In the genomic region with DNA sequence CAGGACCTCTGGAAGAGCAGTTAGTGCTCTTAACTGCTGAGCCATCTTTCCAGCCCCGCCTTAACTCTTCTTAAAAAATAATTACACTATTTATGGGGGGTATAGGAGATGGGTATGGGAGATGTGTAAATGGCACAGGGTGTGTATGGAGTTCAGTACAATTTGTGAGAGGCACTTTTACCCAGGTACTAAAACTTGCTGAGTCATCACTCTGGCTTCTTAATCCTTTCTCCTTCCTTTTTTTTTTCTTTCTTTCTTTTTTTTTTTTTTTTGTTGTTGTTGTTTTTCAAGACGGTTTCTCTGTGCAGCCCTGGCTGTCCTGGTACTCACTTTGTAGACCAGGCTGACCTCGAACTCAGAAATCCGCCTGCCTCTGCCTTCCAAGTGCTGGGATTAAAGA, we compare ENCODE assay signal across 16 mouse cellular contexts. TPM values are rescaled to one million over a fixed set of nuclear protein-coding genes. Genes with fewer than 3 reads are reported as not detected.
DNase-seq lines count a peak whose midpoint lies in the region; ATAC-seq and TF ChIP-seq lines count a peak whose summit lies in the region.
"Not testable (repeated sequence)": the region's sequence is repeated elsewhere in the genome, so short reads cannot be mapped to it uniquely, and the experiment has no call there.
"Had no signal": no experiment of that assay in that cellular context is flagged by ENCODE, and none has a peak within 500 bp of the region (broad histone marks: within the 10 kb centered on the region; RNA-seq: fewer than 3 reads in every experiment).

No protein-coding gene starts in this region.

- TF ChIP-seq EP300 in ES-Bruce4 (IDR thresholded peaks at IDR 0.05; ENCODE audit: insufficient read depth, low read depth, low read length), result not testable (repeated sequence)

- WGBS in limb, embryonic 10.5 days, result 86% methylated on average over 4 of the region's 4 CpGs
- WGBS in liver, embryonic 12.5 days (ENCODE audit: insufficient replicate concordance), result 74% methylated on average over 4 of the region's 4 CpGs
- 69% methylated on average over 4 of the region's 4 CpGs for WGBS in liver, embryonic 16.5 days (ENCODE audit: insufficient replicate concordance)

- peak; percentile 24 for DNase-seq in c-Kit-positive CD71-positive TER-119-positive erythroid progenitor cells, embryonic 14.5 days (ENCODE audit: low spot score)
- peak; percentile 55 for DNase-seq in heart, adult 11 months
- not testable (repeated sequence) for DNase-seq in limb, embryonic 10.5 days (ENCODE audit: low spot score)

- H3K4me3 ChIP-seq in ES-Bruce4 (ENCODE audit: low read depth, low read length), result peak overlapping the region; percentile 71
- 0 out of 2 replicates have a peak overlapping the region, but pooled peaks have one; percentile 100 for H3K4me3 ChIP-seq in limb, embryonic 10.5 days
- H3K4me3 ChIP-seq in liver, embryonic 12.5 days, result peak overlapping the region; percentile 77
- H3K4me3 ChIP-seq in liver, embryonic 16.5 days (ENCODE audit: low read depth, low read length), result not testable (repeated sequence)

- H3K9me3 ChIP-seq in ES-Bruce4 (replicated peaks; ENCODE audit: control insufficient read depth, insufficient read depth, low read length, poor library complexity, severe bottlenecking); limb, embryonic 10.5 days (replicated peaks); liver, embryonic 12.5 days (replicated peaks); liver, embryonic 16.5 days (replicated peaks; ENCODE audit: control insufficient read depth, low read length): not testable (repeated sequence)

- H3K36me3 ChIP-seq in ES-Bruce4 (ENCODE audit: control insufficient read depth, insufficient read depth, low read length, poor library complexity, severe bottlenecking), result peaks cover 53% of the 10 kb centered on the region
- H3K36me3 ChIP-seq in limb, embryonic 10.5 days, result peaks cover 55% of the 10 kb centered on the region
- H3K36me3 ChIP-seq in liver, embryonic 12.5 days, result peaks cover 41% of the 10 kb centered on the region
- not testable (repeated sequence) for H3K36me3 ChIP-seq in liver, embryonic 16.5 days (ENCODE audit: control insufficient read depth, insufficient read depth)

- ATAC-seq in liver, embryonic 12.5 days; liver, embryonic 16.5 days (ENCODE audit: low read depth): not testable (repeated sequence)

- not testable (repeated sequence) for TF ChIP-seq CTCF in ES-Bruce4 (IDR thresholded peaks at IDR 0.05; ENCODE audit: low read depth, low read length)

- H3K4me1 ChIP-seq in ES-Bruce4 (ENCODE audit: control insufficient read depth, insufficient read depth, low read length), result not testable (repeated sequence)
- peaks cover 16% of the 10 kb centered on the region for H3K4me1 ChIP-seq in limb, embryonic 10.5 days
- H3K4me1 ChIP-seq in liver, embryonic 12.5 days, result peaks cover 48% of the 10 kb centered on the region
- H3K4me1 ChIP-seq in liver, embryonic 16.5 days (ENCODE audit: control insufficient read depth, low read depth, low read length), result peaks cover 19% of the 10 kb centered on the region

- H3K27me3 ChIP-seq in ES-Bruce4 (ENCODE audit: control insufficient read depth, insufficient read depth, low read length, poor library complexity, severe bottlenecking); limb, embryonic 10.5 days (ENCODE audit: low read depth, poor library complexity, severe bottlenecking); liver, embryonic 12.5 days (replicated peaks); liver, embryonic 16.5 days (ENCODE audit: control insufficient read depth, insufficient read depth, low read depth, low read length): not testable (repeated sequence)

- peak overlapping the region; percentile 90 for H3K4me2 ChIP-seq in liver, embryonic 12.5 days
- H3K4me2 ChIP-seq in liver, embryonic 16.5 days (ENCODE audit: low read depth, low read length), result peak overlapping the region; percentile 28; the same call in 1 of the 2 replicates

- peak overlapping the region; percentile 96 for H3K9ac ChIP-seq in ES-Bruce4 (ENCODE audit: low read depth, poor library complexity, severe bottlenecking)
- peak overlapping the region; percentile 88; the same call in 1 of the 2 replicates for H3K9ac ChIP-seq in liver, embryonic 12.5 days
- H3K9ac ChIP-seq in liver, embryonic 16.5 days (ENCODE audit: low read depth, low read length), result not testable (repeated sequence)

- TF ChIP-seq POLR2A in ES-Bruce4 (IDR thresholded peaks at IDR 0.05; ENCODE audit: insufficient read depth, low read length), result not testable (repeated sequence)

- peak overlapping the region; percentile 13; the same call in 1 of the 2 replicates for H3K27ac ChIP-seq in ES-Bruce4 (ENCODE audit: insufficient read depth, low read length)
- H3K27ac ChIP-seq in limb, embryonic 10.5 days; liver, embryonic 12.5 days; liver, embryonic 16.5 days (ENCODE audit: low read length): not testable (repeated sequence)

RNA-seq across cellular contexts. Expression of gene Msh6, which starts 2.1 kb away (rescaled TPM):
- 421 and 452 TPM in 2 replicates for polyA plus RNA-seq in ES-Bruce4 (2011; ENCODE audit: insufficient read depth, insufficient read length, low read depth, missing spikeins)
- 93.6 and 104 TPM in 2 replicates for polyA plus RNA-seq in limb, embryonic 10.5 days (2016; fragmentation: Nextera tagmentation; extraction: Ambion mirVana)
- 52.0 and 52.4 TPM in 2 replicates for polyA plus RNA-seq in liver, embryonic 12.5 days (2016; fragmentation: Nextera tagmentation; extraction: Ambion mirVana)
- 20.3 and 21.8 TPM in 2 replicates for polyA plus RNA-seq in liver, embryonic 16.5 days (2015; fragmentation: Nextera tagmentation; extraction: Ambion mirVana)

RNA-seq across cellular contexts. Expression of gene Rpl36-ps4, which starts 56.1 kb away (rescaled TPM):
- not detected in 2 replicates for polyA plus RNA-seq in ES-Bruce4 (2011; ENCODE audit: insufficient read depth, insufficient read length, low read depth, missing spikeins)
- polyA plus RNA-seq in limb, embryonic 10.5 days (2016; fragmentation: Nextera tagmentation; extraction: Ambion mirVana), result not detected in 2 replicates
- polyA plus RNA-seq in liver, embryonic 12.5 days (2016; fragmentation: Nextera tagmentation; extraction: Ambion mirVana), result not detected in 2 replicates
- not detected in 2 replicates for polyA plus RNA-seq in liver, embryonic 16.5 days (2015; fragmentation: Nextera tagmentation; extraction: Ambion mirVana)
- polyA plus RNA-seq: adrenal gland, adult 2 months; embryonic facial prominence, embryonic 12.5 days; forebrain, embryonic 12.5 days; forebrain, postnatal 0 days; gonadal fat pad, adult 2 months; heart, embryonic 12.5 days; heart, embryonic 16.5 days; hindbrain, embryonic 11.5 days; hindbrain, embryonic 16.5 days; inflammation-experienced regulatory T-cells, adult 6 months had no signal
